In the genomic region with DNA sequence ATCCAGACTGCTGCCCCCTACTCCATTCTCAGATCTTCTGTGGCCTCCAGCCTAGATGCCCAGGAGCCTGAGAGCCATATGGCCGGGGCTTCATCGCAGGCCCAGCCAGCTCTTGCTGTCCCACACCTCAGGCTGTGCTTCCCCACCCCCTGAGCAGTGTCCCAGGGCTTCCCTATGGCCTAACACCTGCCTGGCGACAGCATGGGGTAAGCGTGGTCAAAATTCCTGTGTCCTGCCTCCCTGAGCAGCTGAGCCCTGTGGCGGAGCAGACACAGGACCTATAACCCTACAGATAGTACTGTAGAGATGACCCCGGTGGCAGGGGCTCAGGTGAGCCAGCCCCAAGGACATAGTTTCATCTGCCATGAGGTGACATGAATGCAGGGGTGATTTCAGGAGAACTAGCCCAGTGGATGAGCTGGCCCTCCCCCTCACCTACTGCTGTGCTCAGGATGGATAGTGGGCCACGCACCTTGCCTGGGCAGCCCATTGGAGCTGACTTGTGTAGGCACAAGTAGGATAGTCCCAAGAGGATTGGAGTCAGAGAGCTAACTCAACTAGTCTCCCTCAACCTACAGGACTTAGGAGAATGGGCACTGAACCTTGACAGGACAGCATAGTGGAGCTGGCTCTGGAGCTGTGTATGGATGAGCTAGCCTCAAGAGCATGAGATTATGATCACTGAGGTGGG, we compare ENCODE assay signal across 19 mouse cellular contexts.
A peak's percentile ranks its signal among the peaks of the same experiment; 100 is the strongest.
DNase-seq lines count a peak whose midpoint lies in the region; ATAC-seq and TF ChIP-seq lines count a peak whose summit lies in the region.
"Had no signal": no experiment of that assay in that cellular context is flagged by ENCODE, and none has a peak within 500 bp of the region (broad histone marks: within the 10 kb centered on the region; RNA-seq: fewer than 3 reads in every experiment).

No protein-coding gene starts in this region.

- no peaks in the 10 kb centered on the region for H3K9me3 ChIP-seq in liver, embryonic 16.5 days (replicated peaks; ENCODE audit: control insufficient read depth, low read length)
- H3K9me3 ChIP-seq in midbrain, embryonic 14.5 days (ENCODE audit: control insufficient read depth, low read length), result no peaks in the 10 kb centered on the region
- no peaks in the 10 kb centered on the region for H3K9me3 ChIP-seq in midbrain, postnatal 0 days (ENCODE audit: low read length)
- H3K9me3 ChIP-seq: embryonic facial prominence, embryonic 12.5 days; forebrain, embryonic 12.5 days; heart, embryonic 15.5 days had no signal

- WGBS in liver, embryonic 16.5 days (ENCODE audit: insufficient replicate concordance), result 59% methylated on average over 7 of the region's 7 CpGs
- WGBS in midbrain, embryonic 14.5 days, result 92% methylated on average over 7 of the region's 7 CpGs
- WGBS in midbrain, postnatal 0 days, result 92% methylated on average over 7 of the region's 7 CpGs

- no peaks in the 10 kb centered on the region for H3K4me1 ChIP-seq in liver, embryonic 16.5 days (ENCODE audit: control insufficient read depth, low read depth, low read length)
- no peaks in the 10 kb centered on the region for H3K4me1 ChIP-seq in midbrain, embryonic 14.5 days (ENCODE audit: control insufficient read depth, insufficient read depth, low read length)
- H3K4me1 ChIP-seq in midbrain, postnatal 0 days (ENCODE audit: insufficient read depth, low read length), result no peaks in the 10 kb centered on the region
- H3K4me1 ChIP-seq: embryonic facial prominence, embryonic 12.5 days; forebrain, embryonic 12.5 days; heart, embryonic 15.5 days had no signal

- H3K4me2 ChIP-seq in liver, embryonic 16.5 days (ENCODE audit: low read depth, low read length), result no peak overlapping the region
- no peak overlapping the region for H3K4me2 ChIP-seq in midbrain, embryonic 14.5 days (ENCODE audit: low read length)
- no peak overlapping the region for H3K4me2 ChIP-seq in midbrain, postnatal 0 days (ENCODE audit: low read depth, low read length, poor library complexity, severe bottlenecking)
- H3K4me2 ChIP-seq: embryonic facial prominence, embryonic 12.5 days; forebrain, embryonic 12.5 days; heart, embryonic 11.5 days; heart, embryonic 15.5 days had no signal

- no peaks in the 10 kb centered on the region for H3K36me3 ChIP-seq in liver, embryonic 16.5 days (ENCODE audit: control insufficient read depth, insufficient read depth)
- no peaks in the 10 kb centered on the region for H3K36me3 ChIP-seq in midbrain, embryonic 14.5 days (ENCODE audit: control insufficient read depth, insufficient read depth, low read length)
- H3K36me3 ChIP-seq in midbrain, postnatal 0 days (ENCODE audit: insufficient read depth, low read length), result no peaks in the 10 kb centered on the region
- H3K36me3 ChIP-seq: embryonic facial prominence, embryonic 12.5 days; forebrain, embryonic 12.5 days; heart, embryonic 15.5 days had no signal

- no peaks in the 10 kb centered on the region for H3K27me3 ChIP-seq in liver, embryonic 16.5 days (ENCODE audit: control insufficient read depth, insufficient read depth, low read depth, low read length)
- no peaks in the 10 kb centered on the region for H3K27me3 ChIP-seq in midbrain, embryonic 14.5 days (ENCODE audit: control insufficient read depth, insufficient read depth, low read length)
- no peaks in the 10 kb centered on the region for H3K27me3 ChIP-seq in midbrain, postnatal 0 days (ENCODE audit: insufficient read depth, low read length)
- H3K27me3 ChIP-seq: CH12.LX; embryonic facial prominence, embryonic 12.5 days; forebrain, embryonic 12.5 days; heart, embryonic 15.5 days had no signal

- no peak overlapping the region for H3K27ac ChIP-seq in liver, embryonic 16.5 days (ENCODE audit: low read length)
- no peak overlapping the region for H3K27ac ChIP-seq in midbrain, embryonic 14.5 days (replicated peaks; ENCODE audit: low read depth, low read length)
- no peak overlapping the region for H3K27ac ChIP-seq in midbrain, postnatal 0 days (ENCODE audit: low read depth, low read length)
- H3K27ac ChIP-seq: embryonic facial prominence, embryonic 12.5 days; forebrain, embryonic 12.5 days; heart, adult 2 months; heart, embryonic 15.5 days had no signal

- no peak overlapping the region for H3K9ac ChIP-seq in liver, embryonic 16.5 days (ENCODE audit: low read depth, low read length)
- H3K9ac ChIP-seq in midbrain, embryonic 14.5 days (replicated peaks; ENCODE audit: low read length), result no peak overlapping the region
- H3K9ac ChIP-seq in midbrain, postnatal 0 days (replicated peaks; ENCODE audit: low read length, poor library complexity, severe bottlenecking), result no peak overlapping the region
- H3K9ac ChIP-seq: embryonic facial prominence, embryonic 12.5 days; forebrain, embryonic 12.5 days; heart, embryonic 15.5 days had no signal

- 0 out of 2 replicates have a peak, but pooled peaks have one; percentile 11 for ATAC-seq in liver, embryonic 16.5 days (ENCODE audit: low read depth)
- peak; percentile 69 for ATAC-seq in midbrain, embryonic 14.5 days (ENCODE audit: low FRiP score, low TSS enrichment)
- no peak for ATAC-seq in midbrain, postnatal 0 days (ENCODE audit: low FRiP score)
- ATAC-seq: forebrain, embryonic 16.5 days had no signal

- no peak overlapping the region for H3K4me3 ChIP-seq in liver, embryonic 16.5 days (ENCODE audit: low read depth, low read length)
- H3K4me3 ChIP-seq in midbrain, embryonic 14.5 days (replicated peaks; ENCODE audit: low read depth, low read length), result no peak overlapping the region
- no peak overlapping the region for H3K4me3 ChIP-seq in midbrain, postnatal 0 days (ENCODE audit: low read depth, low read length)
- H3K4me3 ChIP-seq: embryonic facial prominence, embryonic 12.5 days; forebrain, embryonic 12.5 days; heart, adult 2 months; heart, embryonic 15.5 days had no signal

- TF ChIP-seq CTCF in midbrain, postnatal 0 days (IDR thresholded peaks at IDR 0.05), result no peak

- DNase-seq in heart, adult 11 months, result peak; percentile 82
- DNase-seq in heart, postnatal 14 days, result no peak
- no peak for DNase-seq in liver
- DNase-seq in midbrain, embryonic 14.5 days, result no peak
- DNase-seq in midbrain, postnatal 0 days (ENCODE audit: low spot score), result no peak
- DNase-seq: adrenal gland, adult 2 months; adrenal gland, postnatal 25 days; cerebellum, adult 8-10 months; cerebellum, postnatal 14 days; embryo, embryonic 11 days; gastrocnemius, postnatal 10 days; heart, adult 2 months had no signal

- intact Hi-C loops in heart, postnatal 14 days (cut with DNase I), result no loop called here
